Mouse (Mus musculus): ENCODE results near the gene Tacr1. TPM values are rescaled to one million over a fixed set of nuclear protein-coding genes. Genes with fewer than 3 reads are reported as not detected.

Tacr1 gene
- polyA plus RNA-seq, 1 experiment from 2014 or later, result 0.17 TPM

- H3K36me3 ChIP-seq, result no peaks in the 10 kb centered on the region
- no peaks in the 10 kb centered on the region for H3K4me1 ChIP-seq (replicated peaks)
- no peak overlapping the region for H3K9ac ChIP-seq
- ATAC-seq (ENCODE audit: insufficient number of reproducible peaks, low FRiP score), result no peak
- H3K4me3 ChIP-seq, result no peak overlapping the region
- H3K4me2 ChIP-seq, result no peak overlapping the region
- no peaks in the 10 kb centered on the region for H3K9me3 ChIP-seq (replicated peaks)
- no peak overlapping the region for H3K27ac ChIP-seq (ENCODE audit: poor library complexity, severe bottlenecking)
- 49% methylated on average over 2 of the region's 2 CpGs for WGBS
- no peaks in the 10 kb centered on the region for H3K27me3 ChIP-seq (replicated peaks)
Measured at GRCm38 (mm10) chr6:82528631-82529030, 126.5 kb downstream of the Tacr1 start.

- Histone ChIP-seq H3K4me1 (replicated peaks) (no peaks in the 10 kb centered on the region), H3K36me3 (no peaks in the 10 kb centered on the region), H3K4me2 (no peak overlapping the region), H3K27me3 (replicated peaks) (peaks cover 4% of the 10 kb centered on the region; the same call in 1 of the 2 replicates), H3K27ac (ENCODE audit: poor library complexity, severe bottlenecking) (no peak overlapping the region), H3K4me3 (no peak overlapping the region), H3K9me3 (replicated peaks) (no peaks in the 10 kb centered on the region), H3K9ac (no peak overlapping the region)
- 43% methylated on average over 8 of the region's 8 CpGs for WGBS
- no peak for ATAC-seq (ENCODE audit: insufficient number of reproducible peaks, low FRiP score)
Measured at GRCm38 (mm10) chr6:82536641-82537040, 134.5 kb downstream of the Tacr1 start.

DNA sequence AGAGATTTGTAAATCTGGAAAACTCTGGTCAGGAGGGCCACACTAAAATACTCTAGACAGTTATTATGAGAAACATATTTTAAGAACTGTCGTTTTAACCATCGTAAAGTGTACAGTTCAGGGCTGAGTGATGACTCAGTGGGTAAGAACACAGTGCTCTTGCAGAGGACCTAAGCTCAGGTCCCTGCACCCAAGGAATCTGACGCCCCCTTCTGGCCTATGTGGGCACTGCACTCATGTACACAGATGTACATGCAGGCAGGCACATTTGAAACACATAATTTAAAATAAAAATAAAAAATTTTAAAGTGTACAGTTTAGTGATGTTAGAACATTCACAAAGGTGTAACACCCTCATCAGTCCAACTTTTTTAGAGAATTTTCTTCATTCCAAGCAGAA, 147.1 kb downstream of the Tacr1 start:
- ATAC-seq (ENCODE audit: insufficient number of reproducible peaks, low FRiP score), result no peak
- Histone ChIP-seq H3K4me3 (no peak overlapping the region), H3K4me1 (replicated peaks) (0 out of 2 replicates have a peak, but pooled peaks cover 4% of the 10 kb centered on the region), H3K4me2 (no peak overlapping the region), H3K9ac (no peak overlapping the region), H3K27ac (ENCODE audit: poor library complexity, severe bottlenecking) (no peak overlapping the region), H3K27me3 (replicated peaks) (no peaks in the 10 kb centered on the region; the same call in 1 of the 2 replicates), H3K36me3 (no peaks in the 10 kb centered on the region), H3K9me3 (replicated peaks) (peaks cover 11% of the 10 kb centered on the region; the same call in 1 of the 2 replicates)
- 61% methylated on average over 3 of the region's 3 CpGs for WGBS

DNA sequence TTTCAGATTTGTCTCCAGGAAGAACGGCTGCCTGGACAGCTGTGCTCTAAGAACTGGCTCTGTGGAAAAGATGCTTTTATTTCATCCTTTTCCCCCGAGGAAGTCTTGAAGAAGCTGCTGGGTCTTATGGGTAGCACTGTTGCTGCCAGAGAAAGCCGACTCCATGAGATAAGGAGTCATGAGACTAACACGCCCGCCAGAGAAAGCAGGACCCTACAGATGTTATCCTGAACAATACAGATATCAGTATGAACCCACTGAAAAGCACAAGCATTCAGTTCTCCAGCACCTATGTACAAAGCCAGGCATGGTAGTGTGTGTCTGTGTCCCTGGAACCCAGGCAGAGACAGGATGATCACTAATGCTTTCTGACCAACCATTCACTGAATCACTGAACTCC, 173.3 kb downstream of the Tacr1 start:
- Histone ChIP-seq H3K36me3 (no peaks in the 10 kb centered on the region), H3K4me2 (no peak overlapping the region), H3K27ac (ENCODE audit: poor library complexity, severe bottlenecking) (no peak overlapping the region), H3K4me1 (replicated peaks) (no peaks in the 10 kb centered on the region), H3K9me3 (replicated peaks) (peaks cover 5% of the 10 kb centered on the region; the same call in 1 of the 2 replicates), H3K9ac (no peak overlapping the region), H3K4me3 (no peak overlapping the region), H3K27me3 (replicated peaks) (peaks cover 22% of the 10 kb centered on the region; the same call in 1 of the 2 replicates)
- ATAC-seq (ENCODE audit: insufficient number of reproducible peaks, low FRiP score), result no peak
- WGBS, result 54% methylated on average over 5 of the region's 5 CpGs

GRCm38 (mm10) chr6:82585396-82585795, 183.3 kb downstream of the Tacr1 start:
- no peak for ATAC-seq (ENCODE audit: insufficient number of reproducible peaks, low FRiP score)
- H3K36me3 ChIP-seq, result no peaks in the 10 kb centered on the region
- no peaks in the 10 kb centered on the region for H3K4me1 ChIP-seq (replicated peaks)
- H3K27ac ChIP-seq (ENCODE audit: poor library complexity, severe bottlenecking), result no peak overlapping the region
- H3K9me3 ChIP-seq (replicated peaks), result peaks cover 4% of the 10 kb centered on the region; the same call in 1 of the 2 replicates
- H3K4me3 ChIP-seq, result no peak overlapping the region
- no peak overlapping the region for H3K4me2 ChIP-seq
- no peak overlapping the region for H3K9ac ChIP-seq
- 58% methylated on average over 6 of the region's 6 CpGs for WGBS
- peaks cover 15% of the 10 kb centered on the region for H3K27me3 ChIP-seq (replicated peaks)

DNA sequence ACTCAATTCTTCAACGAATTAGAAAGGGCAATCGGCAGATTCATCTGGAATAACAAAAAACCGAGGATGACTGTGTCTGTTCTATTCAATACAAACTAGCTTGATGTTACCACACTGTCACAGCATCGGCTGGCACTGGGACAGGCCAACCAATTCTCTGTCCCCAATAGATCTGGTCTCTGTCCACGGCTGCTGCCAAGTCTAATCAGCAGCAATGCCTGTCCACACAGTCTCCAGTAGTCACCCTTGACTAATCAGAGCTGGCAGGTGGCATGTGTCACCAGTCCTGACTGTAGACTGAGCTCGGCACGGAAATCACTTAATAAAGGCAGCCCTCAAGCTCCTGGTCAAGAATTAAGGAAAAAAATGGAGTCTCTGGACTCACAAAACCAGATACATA, 187.3 kb downstream of the Tacr1 start:
- ATAC-seq (ENCODE audit: insufficient number of reproducible peaks, low FRiP score), result no peak
- no peak overlapping the region for H3K27ac ChIP-seq (ENCODE audit: poor library complexity, severe bottlenecking)
- H3K9ac ChIP-seq, result no peak overlapping the region
- H3K4me2 ChIP-seq, result no peak overlapping the region
- WGBS, result 59% methylated on average over 7 of the region's 7 CpGs
- peaks cover 8% of the 10 kb centered on the region for H3K27me3 ChIP-seq (replicated peaks)
- no peak overlapping the region for H3K4me3 ChIP-seq
- no peaks in the 10 kb centered on the region for H3K4me1 ChIP-seq (replicated peaks)
- H3K9me3 ChIP-seq (replicated peaks), result peaks cover 3% of the 10 kb centered on the region; the same call in 1 of the 2 replicates
- no peaks in the 10 kb centered on the region for H3K36me3 ChIP-seq

DNA sequence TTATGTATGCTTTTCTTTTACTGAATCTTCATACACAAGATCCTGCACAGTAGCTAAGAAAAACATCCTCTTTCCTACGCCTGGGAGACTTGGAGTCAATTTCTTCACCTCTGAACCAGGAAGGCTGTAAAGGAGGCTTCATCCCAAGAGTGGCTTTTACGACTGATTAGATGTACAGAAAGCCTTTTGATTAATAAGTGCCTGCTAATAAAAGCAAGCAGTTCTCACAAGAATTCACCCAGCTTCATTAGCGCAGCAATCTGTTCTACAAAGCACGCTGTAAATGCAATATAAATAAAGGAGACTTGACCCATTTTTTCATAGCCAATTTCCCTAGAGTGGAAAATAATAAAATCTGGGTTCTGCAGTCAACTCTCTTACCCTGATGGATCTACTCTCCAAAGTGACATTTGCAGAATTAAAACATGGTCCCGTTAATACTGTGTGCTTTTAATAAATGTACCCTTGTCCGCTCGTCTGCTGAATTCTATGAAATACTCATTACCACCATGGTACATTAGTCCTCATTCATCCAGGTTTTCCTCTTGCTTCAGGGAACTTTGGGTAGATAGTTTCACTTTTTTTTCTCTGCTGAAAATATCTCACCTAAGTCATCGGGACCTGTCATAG, 193.4 kb downstream of the Tacr1 start:
- ATAC-seq (ENCODE audit: insufficient number of reproducible peaks, low FRiP score), result no peak
- Histone ChIP-seq H3K9ac (no peak overlapping the region), H3K27ac (ENCODE audit: poor library complexity, severe bottlenecking) (no peak overlapping the region), H3K4me3 (no peak overlapping the region), H3K4me2 (no peak overlapping the region), H3K4me1 (replicated peaks) (no peaks in the 10 kb centered on the region), H3K9me3 (replicated peaks) (no peaks in the 10 kb centered on the region; the same call in 1 of the 2 replicates), H3K36me3 (no peaks in the 10 kb centered on the region), H3K27me3 (replicated peaks) (0 out of 2 replicates have a peak, but pooled peaks cover 6% of the 10 kb centered on the region)
- 76% methylated on average over 8 of the region's 8 CpGs for WGBS

DNA sequence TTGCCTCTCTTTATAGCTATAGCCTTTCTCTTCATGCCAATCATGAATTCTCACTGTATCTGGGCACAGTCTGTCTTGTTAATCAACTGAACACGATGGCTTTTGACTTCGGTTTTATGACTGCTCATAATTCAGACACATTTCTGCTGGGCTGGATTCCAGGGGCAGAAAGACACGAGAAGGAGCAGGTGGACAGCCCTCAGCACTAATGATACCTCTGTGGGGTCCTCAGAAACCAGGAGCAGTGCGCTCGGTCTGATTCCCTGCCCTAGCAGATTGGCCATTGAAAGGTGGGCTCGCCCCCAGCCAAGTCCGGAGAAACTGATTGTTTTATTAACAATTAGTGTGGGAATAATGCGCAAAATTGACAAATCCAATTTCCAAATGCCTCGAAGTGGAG, 201.1 kb downstream of the Tacr1 start:
- no peaks in the 10 kb centered on the region for H3K4me1 ChIP-seq (replicated peaks)
- no peak overlapping the region for H3K4me3 ChIP-seq
- no peaks in the 10 kb centered on the region for H3K36me3 ChIP-seq
- no peak overlapping the region for H3K27ac ChIP-seq (ENCODE audit: poor library complexity, severe bottlenecking)
- H3K9ac ChIP-seq, result no peak overlapping the region
- H3K9me3 ChIP-seq (replicated peaks), result no peaks in the 10 kb centered on the region
- no peak overlapping the region for H3K4me2 ChIP-seq
- no peaks in the 10 kb centered on the region for H3K27me3 ChIP-seq (replicated peaks)
- ATAC-seq (ENCODE audit: insufficient number of reproducible peaks, low FRiP score), result no peak
- 76% methylated on average over 9 of the region's 9 CpGs for WGBS

DNA sequence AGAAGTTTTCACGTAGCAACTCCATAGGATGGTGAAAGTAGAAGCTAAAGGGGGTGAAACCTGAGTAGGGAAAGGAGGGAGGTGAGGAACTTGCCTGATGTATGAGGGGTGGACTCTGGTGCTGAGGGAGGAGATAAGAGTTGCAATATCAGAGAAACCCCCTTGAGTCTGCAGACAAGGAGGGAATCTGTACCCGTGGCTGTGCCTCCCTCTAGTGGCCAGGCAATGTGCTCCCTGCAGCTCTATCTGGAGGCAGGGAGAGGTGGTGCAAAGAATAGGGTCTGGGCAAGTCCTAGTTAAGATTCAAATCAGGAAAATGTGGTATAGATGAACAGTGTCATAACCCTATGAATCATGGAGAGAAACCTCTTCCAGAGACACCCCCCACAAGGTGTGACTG, 201.5 kb downstream of the Tacr1 start:
- no peak for ATAC-seq (ENCODE audit: insufficient number of reproducible peaks, low FRiP score)
- 37% methylated on average over 2 of the region's 2 CpGs for WGBS
- H3K4me3 ChIP-seq, result no peak overlapping the region

DNA sequence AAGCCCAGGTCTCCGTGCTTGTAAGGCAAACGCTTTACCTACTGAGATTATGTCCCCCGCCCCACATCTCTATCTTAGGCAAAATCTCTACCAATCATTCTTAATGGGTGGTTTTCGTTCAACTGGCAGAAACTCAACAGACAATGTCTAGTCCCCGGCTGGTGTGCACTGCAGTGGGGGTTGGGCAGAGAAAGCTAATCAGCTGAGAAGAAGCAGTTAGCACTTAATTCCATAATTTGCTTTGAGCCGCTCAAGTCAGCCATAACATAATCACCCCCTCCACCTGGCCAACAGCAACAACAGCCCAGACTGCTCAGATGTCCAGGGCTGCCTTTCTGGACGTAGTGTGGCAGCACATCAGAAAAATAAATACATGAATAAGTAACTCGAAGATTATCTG, 202.7 kb downstream of the Tacr1 start:
- H3K27ac ChIP-seq (ENCODE audit: poor library complexity, severe bottlenecking), result no peak overlapping the region
- 60% methylated on average over 8 of the region's 8 CpGs for WGBS
- no peaks in the 10 kb centered on the region for H3K4me1 ChIP-seq (replicated peaks)
- H3K27me3 ChIP-seq (replicated peaks), result no peaks in the 10 kb centered on the region
- peaks cover 5% of the 10 kb centered on the region; the same call in 1 of the 2 replicates for H3K9me3 ChIP-seq (replicated peaks)
- no peak overlapping the region for H3K4me3 ChIP-seq
- H3K36me3 ChIP-seq, result no peaks in the 10 kb centered on the region
- H3K4me2 ChIP-seq, result no peak overlapping the region
- H3K9ac ChIP-seq, result no peak overlapping the region
- ATAC-seq (ENCODE audit: insufficient number of reproducible peaks, low FRiP score), result no peak

More for the DNA sequence above, 201.5 kb downstream of the Tacr1 start:
- Histone ChIP-seq H3K36me3 (no peaks in the 10 kb centered on the region), H3K27me3 (replicated peaks) (no peaks in the 10 kb centered on the region), H3K9me3 (replicated peaks) (peaks cover 2% of the 10 kb centered on the region; the same call in 1 of the 2 replicates), H3K4me2 (no peak overlapping the region), H3K4me1 (replicated peaks) (no peaks in the 10 kb centered on the region), H3K27ac (ENCODE audit: poor library complexity, severe bottlenecking) (no peak overlapping the region), H3K9ac (no peak overlapping the region)

DNA sequence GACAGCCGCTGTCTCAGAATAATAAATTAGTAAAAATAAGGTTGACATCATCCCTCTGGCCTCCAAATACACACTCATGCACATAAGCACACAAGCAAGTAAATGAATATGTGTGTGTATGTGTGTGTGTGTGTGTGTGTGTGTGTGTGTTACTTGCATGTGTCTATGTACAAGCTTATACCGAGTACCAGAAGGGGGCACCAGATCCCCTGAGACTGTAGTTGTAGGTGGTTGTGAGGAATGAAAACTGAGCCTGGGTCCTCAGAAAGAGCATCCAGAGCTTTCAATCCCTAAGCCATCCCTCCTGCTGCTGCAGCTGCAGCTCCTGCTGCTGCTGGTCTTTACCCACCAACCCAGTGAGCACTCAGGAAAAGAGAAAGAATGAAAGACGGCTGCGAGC, 206.6 kb downstream of the Tacr1 start:
- Histone ChIP-seq H3K4me3 (no peak overlapping the region), H3K9me3 (replicated peaks) (peaks cover 5% of the 10 kb centered on the region; the same call in 1 of the 2 replicates), H3K4me1 (replicated peaks) (no peaks in the 10 kb centered on the region), H3K9ac (no peak overlapping the region), H3K4me2 (no peak overlapping the region), H3K27me3 (replicated peaks) (no peaks in the 10 kb centered on the region), H3K27ac (ENCODE audit: poor library complexity, severe bottlenecking) (no peak overlapping the region), H3K36me3 (no peaks in the 10 kb centered on the region)
- WGBS, result 92% methylated on average over 4 of the region's 4 CpGs
- ATAC-seq (ENCODE audit: insufficient number of reproducible peaks, low FRiP score), result no peak
